Mouse (Mus musculus): ENCODE results near the gene Defb25. TPM values are rescaled to one million over a fixed set of nuclear protein-coding genes. Genes with fewer than 3 reads are reported as not detected.

Defb25 gene
- polyA plus RNA-seq (2017; shearing (Covaris generic)), result not detected

GRCm38 (mm10) chr2:152622953-152623352, at the start of gene Defb25:
TSS of gene Defb25 (minus strand) at chr2:152623053.

GRCm38 (mm10) chr2:152669256-152669638, 46.4 kb upstream of the Defb25 start, which contains the start of gene H13:
TSS of gene H13 (plus strand) at chr2:152669461.

GRCm38 (mm10) chr2:152626774-152627591, 4.1 kb upstream of the Defb25 start, which contains the start of gene Rem1:
TSS of gene Rem1 (plus strand) at chr2:152626951.

GRCm38 (mm10) chr2:152604057-152604456, 18.8 kb downstream of the Defb25 start, which contains the start of gene Defb36:
TSS of gene Defb36 (plus strand) at chr2:152604327.

GRCm38 (mm10) chr2:152599299-152599698, 23.6 kb downstream of the Defb25 start, which contains the start of gene Defb45:
TSS of gene Defb45 (minus strand) at chr2:152599399.

GRCm38 (mm10) chr2:152580107-152580506, 42.7 kb downstream of the Defb25 start, which contains the start of gene Defb19:
TSS of gene Defb19 (minus strand) at chr2:152580312.

Other genes starting within 250 kb of the Defb25 start
- 1 to 10 TPM in 1 of 2 experiments, not detected in 1; 1.7 TPM for gene Nrsn2, start 246.4 kb downstream of the Defb25 start, polyA plus RNA-seq (2017; shearing (Covaris generic))
- gene Sox12, start 225.0 kb downstream of the Defb25 start, polyA plus RNA-seq (2017; shearing (Covaris generic)), result 1 to 10 TPM in 1 of 2 experiments, under 1 TPM in 1; 0.96 to 1.0 TPM
- gene Zcchc3, start 208.0 kb downstream of the Defb25 start, polyA plus RNA-seq (2017; shearing (Covaris generic)), result 1 to 10 TPM; 3.2 to 5.2 TPM
- gene 6820408C15Rik, start 207.5 kb downstream of the Defb25 start, polyA plus RNA-seq (2017; shearing (Covaris generic)), result under 1 TPM in 1 of 2 experiments, not detected in 1; 0.32 TPM
- gene Defb23, start 158.4 kb downstream of the Defb25 start, polyA plus RNA-seq (2017; shearing (Covaris generic)), result not detected
- not detected for gene Defb20, start 146.0 kb downstream of the Defb25 start, polyA plus RNA-seq (2017; shearing (Covaris generic))
- under 1 TPM in 1 of 2 experiments, not detected in 1; 0.93 TPM for gene Defb22, start 132.9 kb downstream of the Defb25 start, polyA plus RNA-seq (2017; shearing (Covaris generic))
- not detected for gene Defb26, start 111.4 kb downstream of the Defb25 start, polyA plus RNA-seq (2017; shearing (Covaris generic))
- not detected for gene Defb28, start 104.8 kb downstream of the Defb25 start, polyA plus RNA-seq (2017; shearing (Covaris generic))
- not detected for gene Defb29, start 83.0 kb downstream of the Defb25 start, polyA plus RNA-seq (2017; shearing (Covaris generic))
- gene Gm17416, start 53.7 kb downstream of the Defb25 start, polyA plus RNA-seq (2017; shearing (Covaris generic)), result not detected
- not detected for gene Defb21, start 50.3 kb downstream of the Defb25 start, polyA plus RNA-seq (2017; shearing (Covaris generic))
- gene Defb19, start 42.7 kb downstream of the Defb25 start, polyA plus RNA-seq (2017; shearing (Covaris generic)), result 1 to 10 TPM in 1 of 2 experiments, not detected in 1; 1.0 TPM
- gene Defb45, start 23.7 kb downstream of the Defb25 start, polyA plus RNA-seq (2017; shearing (Covaris generic)), result not detected
- under 1 TPM in 1 of 2 experiments, not detected in 1; 0.86 TPM for gene Defb36, start 18.7 kb downstream of the Defb25 start, polyA plus RNA-seq (2017; shearing (Covaris generic))
- not detected for gene Rem1, start 3.9 kb upstream of the Defb25 start, polyA plus RNA-seq (2017; shearing (Covaris generic))
- gene H13, start 46.4 kb upstream of the Defb25 start, polyA plus RNA-seq (2017; shearing (Covaris generic)), result 100 to 1,000 TPM; 196 to 218 TPM
- 10 to 100 TPM in 1 of 2 experiments, 1 to 10 TPM in 1; 4.9 to 10.2 TPM for gene Mcts2, start 64.0 kb upstream of the Defb25 start, polyA plus RNA-seq (2017; shearing (Covaris generic))
- under 1 TPM; 0.40 to 0.46 TPM for gene Id1, start 113.2 kb upstream of the Defb25 start, polyA plus RNA-seq (2017; shearing (Covaris generic))
- 1 to 10 TPM in 1 of 2 experiments, under 1 TPM in 1; 0.36 to 1.8 TPM for gene Cox4i2, start 131.1 kb upstream of the Defb25 start, polyA plus RNA-seq (2017; shearing (Covaris generic))
- gene Bcl2l1, start 208.7 kb upstream of the Defb25 start, polyA plus RNA-seq (2017; shearing (Covaris generic)), result 10 to 100 TPM; 39.2 to 67.9 TPM
- 1 to 10 TPM; 2.2 to 3.7 TPM for gene Tpx2, start 224.9 kb upstream of the Defb25 start, polyA plus RNA-seq (2017; shearing (Covaris generic))